Mouse (Mus musculus): Measurements from ENCODE around the gene Dyrk1b. TPM values are rescaled to one million over a fixed set of nuclear protein-coding genes. Genes with fewer than 3 reads are reported as not detected.

Gene Dyrk1b
- polyA plus RNA-seq, 1 experiment = 53.7 TPM

- TF ChIP-seq POLR2A (IDR thresholded peaks at IDR 0.05; ENCODE audit: borderline replicate concordance, extremely low read depth, low read depth, low read length) = no peak
- no peak for TF ChIP-seq CTCF (IDR thresholded peaks at IDR 0.05; ENCODE audit: insufficient read depth, low read length)
- whole genome bisulfite sequencing = 91% methylated on average over 3 of the region's 3 CpGs
- no peaks in the 10 kb centered on the region for H3K4me1 ChIP-seq (ENCODE audit: control insufficient read depth, insufficient read depth, low read length)
- DNase-seq = no peak
- no peak overlapping the region for H3K4me3 ChIP-seq (replicated peaks; ENCODE audit: extremely low read depth, low read depth, low read length)
Measured at GRCm38 (mm10) chr7:28191489-28191888, 12.2 kb downstream of the Dyrk1b start.

GRCm38 (mm10) chr7:28191903-28192302 is 12.6 kb downstream of the Dyrk1b start:
- TF ChIP-seq CTCF (IDR thresholded peaks at IDR 0.05; ENCODE audit: insufficient read depth, low read length) (no peak), POLR2A (IDR thresholded peaks at IDR 0.05; ENCODE audit: borderline replicate concordance, extremely low read depth, low read depth, low read length) (no peak)
- Histone ChIP-seq H3K4me3 (replicated peaks; ENCODE audit: extremely low read depth, low read depth, low read length) (no peak overlapping the region), H3K4me1 (ENCODE audit: control insufficient read depth, insufficient read depth, low read length) (no peaks in the 10 kb centered on the region)
- DNase-seq = no peak
- 96% methylated on average over 1 of the region's 1 CpGs for WGBS

- WGBS = 84% methylated on average over 5 of the region's 5 CpGs
- TF ChIP-seq CTCF (IDR thresholded peaks at IDR 0.05; ENCODE audit: insufficient read depth, low read length) (no peak), POLR2A (IDR thresholded peaks at IDR 0.05; ENCODE audit: borderline replicate concordance, extremely low read depth, low read depth, low read length) (no peak)
- no peak for DNase-seq
- H3K4me1 ChIP-seq (ENCODE audit: control insufficient read depth, insufficient read depth, low read length) = no peaks in the 10 kb centered on the region
- no peak overlapping the region for H3K4me3 ChIP-seq (replicated peaks; ENCODE audit: extremely low read depth, low read depth, low read length)
Measured at GRCm38 (mm10) chr7:28195414-28196098, 16.3 kb downstream of the Dyrk1b start.

GRCm38 (mm10) chr7:28196528-28196927 is 17.3 kb downstream of the Dyrk1b start:
- Histone ChIP-seq H3K4me3 (replicated peaks; ENCODE audit: extremely low read depth, low read depth, low read length) (no peak overlapping the region), H3K4me1 (ENCODE audit: control insufficient read depth, insufficient read depth, low read length) (no peaks in the 10 kb centered on the region)
- TF ChIP-seq CTCF (IDR thresholded peaks at IDR 0.05; ENCODE audit: insufficient read depth, low read length) = no peak
- TF ChIP-seq POLR2A (IDR thresholded peaks at IDR 0.05; ENCODE audit: borderline replicate concordance, extremely low read depth, low read depth, low read length) = no peak
- 73% methylated on average over 14 of the region's 14 CpGs for WGBS
- no peak for DNase-seq

GRCm38 (mm10) chr7:28199054-28199453 is 19.8 kb downstream of the Dyrk1b start:
- H3K4me3 ChIP-seq (replicated peaks; ENCODE audit: extremely low read depth, low read depth, low read length) = no peak overlapping the region
- WGBS = 66% methylated on average over 4 of the region's 4 CpGs
- no peak for TF ChIP-seq POLR2A (IDR thresholded peaks at IDR 0.05; ENCODE audit: borderline replicate concordance, extremely low read depth, low read depth, low read length)
- no peak for TF ChIP-seq CTCF (IDR thresholded peaks at IDR 0.05; ENCODE audit: insufficient read depth, low read length)
- no peaks in the 10 kb centered on the region for H3K4me1 ChIP-seq (ENCODE audit: control insufficient read depth, insufficient read depth, low read length)
- DNase-seq = no peak

GRCm38 (mm10) chr7:28203207-28204108 is 24.2 kb downstream of the Dyrk1b start:
- WGBS = 52% methylated on average over 19 of the region's 19 CpGs
- Histone ChIP-seq H3K4me1 (ENCODE audit: control insufficient read depth, insufficient read depth, low read length) (no peaks in the 10 kb centered on the region), H3K4me3 (replicated peaks; ENCODE audit: extremely low read depth, low read depth, low read length) (no peak overlapping the region)
- TF ChIP-seq POLR2A (IDR thresholded peaks at IDR 0.05; ENCODE audit: borderline replicate concordance, extremely low read depth, low read depth, low read length) = no peak
- no peak for TF ChIP-seq CTCF (IDR thresholded peaks at IDR 0.05; ENCODE audit: insufficient read depth, low read length)
- DNase-seq = no peak

- 63% methylated on average over 4 of the region's 4 CpGs for WGBS
- DNase-seq = no peak
- TF ChIP-seq CTCF (IDR thresholded peaks at IDR 0.05; ENCODE audit: insufficient read depth, low read length) (no peak), POLR2A (IDR thresholded peaks at IDR 0.05; ENCODE audit: borderline replicate concordance, extremely low read depth, low read depth, low read length) (no peak)
- no peak overlapping the region for H3K4me3 ChIP-seq (replicated peaks; ENCODE audit: extremely low read depth, low read depth, low read length)
- H3K4me1 ChIP-seq (ENCODE audit: control insufficient read depth, insufficient read depth, low read length) = no peaks in the 10 kb centered on the region
Measured at GRCm38 (mm10) chr7:28206044-28206600, 26.9 kb downstream of the Dyrk1b start.

- Histone ChIP-seq H3K4me1 (ENCODE audit: control insufficient read depth, insufficient read depth, low read length) (no peaks in the 10 kb centered on the region), H3K4me3 (replicated peaks; ENCODE audit: extremely low read depth, low read depth, low read length) (peak overlapping the region; percentile 17)
- TF ChIP-seq CTCF (IDR thresholded peaks at IDR 0.05; ENCODE audit: insufficient read depth, low read length) (no peak), POLR2A (IDR thresholded peaks at IDR 0.05; ENCODE audit: borderline replicate concordance, extremely low read depth, low read depth, low read length) (no peak)
- DNase-seq = no peak
- 34% methylated on average over 12 of the region's 12 CpGs for WGBS
Measured at GRCm38 (mm10) chr7:28208396-28208987, 29.2 kb downstream of the Dyrk1b start.

- Histone ChIP-seq H3K4me3 (replicated peaks; ENCODE audit: extremely low read depth, low read depth, low read length) (peak overlapping the region; percentile 17), H3K4me1 (ENCODE audit: control insufficient read depth, insufficient read depth, low read length) (no peaks in the 10 kb centered on the region)
- peak; percentile 48 for DNase-seq
- WGBS = 41% methylated on average over 19 of the region's 19 CpGs
- TF ChIP-seq POLR2A (IDR thresholded peaks at IDR 0.05; ENCODE audit: borderline replicate concordance, extremely low read depth, low read depth, low read length) (no peak; the same call in 1 of the 2 replicates), CTCF (IDR thresholded peaks at IDR 0.05; ENCODE audit: insufficient read depth, low read length) (no peak)
Measured at GRCm38 (mm10) chr7:28208988-28209508, 29.8 kb downstream of the Dyrk1b start.
